Comparison of ENCODE assay signal across 34 mouse cellular contexts in the genomic region with DNA sequence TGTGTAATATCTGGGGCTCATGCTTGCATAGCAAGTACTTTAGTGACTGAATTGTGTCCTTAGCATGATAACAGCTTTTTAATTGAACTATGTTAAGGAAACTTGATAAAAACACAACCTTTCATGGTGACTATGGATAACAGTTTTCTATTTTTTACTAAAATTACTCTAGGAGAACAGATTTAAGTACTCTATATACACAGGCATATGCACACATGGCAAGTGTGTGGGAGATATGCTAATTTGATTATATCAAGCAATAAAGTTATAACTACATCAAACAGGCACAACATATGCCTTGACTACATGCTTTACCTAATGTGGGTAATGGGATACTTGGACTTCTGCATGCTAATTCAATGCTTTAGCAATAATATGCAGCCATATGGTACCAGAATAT.
"Had no signal": no experiment of that assay in that cellular context is flagged by ENCODE, and none has a peak within 500 bp of the region (broad histone marks: within the 10 kb centered on the region; RNA-seq: fewer than 3 reads in every experiment).

No protein-coding gene starts in this region.

- H3K36me3 ChIP-seq: heart, embryonic 12.5 days; heart, embryonic 13.5 days; heart, embryonic 15.5 days; hindbrain, embryonic 10.5 days; hindbrain, embryonic 12.5 days; hindbrain, embryonic 13.5 days; hindbrain, embryonic 15.5 days; intestine, embryonic 15.5 days; kidney, embryonic 15.5 days had no signal

- DNase-seq: heart, postnatal 10 days; heart, postnatal 14 days; heart, postnatal 36 days; heart, postnatal 4 days; kidney, adult 11 months; kidney, adult 18-20 months; kidney, adult 2 months; kidney, adult 8-10 months; kidney, adult 9 months; kidney, postnatal 10 days; kidney, postnatal 14 days; kidney, postnatal 25 days; kidney, postnatal 36 days; kidney, postnatal 4 days; layer of hippocampus, adult 9-11 months; layer of hippocampus, postnatal 36 days had no signal

- H3K4me2 ChIP-seq: heart, embryonic 12.5 days; heart, embryonic 13.5 days; heart, embryonic 15.5 days; hindbrain, embryonic 12.5 days; hindbrain, embryonic 13.5 days; hindbrain, embryonic 14.5 days; hindbrain, embryonic 15.5 days; intestine, embryonic 15.5 days; kidney, embryonic 15.5 days had no signal

- H3K27ac ChIP-seq: heart, embryonic 13.5 days; heart, embryonic 15.5 days; hindbrain, embryonic 10.5 days; hindbrain, embryonic 12.5 days; hindbrain, embryonic 13.5 days; hindbrain, embryonic 14.5 days; hindbrain, embryonic 15.5 days; hindbrain, postnatal 0 days; intestine, embryonic 15.5 days; kidney, embryonic 15.5 days; kidney, postnatal 0 days; layer of hippocampus, adult 2 months; left cerebral cortex, adult 2 months had no signal

- H3K9me3 ChIP-seq: heart, embryonic 15.5 days; hindbrain, embryonic 10.5 days; hindbrain, embryonic 12.5 days; intestine, embryonic 15.5 days; kidney, embryonic 15.5 days had no signal

- H3K27me3 ChIP-seq: heart, embryonic 12.5 days; heart, embryonic 13.5 days; heart, embryonic 15.5 days; hindbrain, embryonic 12.5 days; hindbrain, embryonic 13.5 days; hindbrain, embryonic 15.5 days; intestine, embryonic 15.5 days; kidney, embryonic 15.5 days had no signal

- ATAC-seq: hindbrain, embryonic 16.5 days; hindbrain, postnatal 0 days; inflammation-experienced regulatory T-cells, adult 6 months; intestine, embryonic 15.5 days; intestine, embryonic 16.5 days; intestine, postnatal 0 days had no signal

- H3K4me1 ChIP-seq: heart, embryonic 12.5 days; heart, embryonic 13.5 days; heart, embryonic 15.5 days; hindbrain, embryonic 10.5 days; hindbrain, embryonic 12.5 days; hindbrain, embryonic 13.5 days; hindbrain, embryonic 15.5 days; intestine, embryonic 15.5 days; kidney, embryonic 15.5 days had no signal

- H3K9ac ChIP-seq: heart, embryonic 12.5 days; heart, embryonic 13.5 days; heart, embryonic 15.5 days; hindbrain, embryonic 12.5 days; hindbrain, embryonic 13.5 days; hindbrain, embryonic 14.5 days; hindbrain, embryonic 15.5 days; intestine, embryonic 15.5 days; kidney, embryonic 15.5 days had no signal

- H3K4me3 ChIP-seq: heart, embryonic 12.5 days; heart, embryonic 13.5 days; heart, embryonic 15.5 days; hindbrain, embryonic 10.5 days; hindbrain, embryonic 12.5 days; hindbrain, embryonic 13.5 days; hindbrain, embryonic 15.5 days; intestine, embryonic 15.5 days; kidney, embryonic 15.5 days; layer of hippocampus, adult 2 months; left cerebral cortex, adult 2 months had no signal
